Mouse (Mus musculus) midbrain, embryonic 12.5 days (tissue): ENCODE results near the gene R3hdm4. TPM values are rescaled to one million over a fixed set of nuclear protein-coding genes. Genes with fewer than 3 reads are reported as not detected.

ENCODE experiments used
- ATAC-seq: fragments of 200-750 bp; cut with Nextera tagmentation; 2 replicates; pipeline ENCODE4 v1.8.0; 2017; ENCODE audit warnings: low read depth, moderate TSS enrichment, moderate library complexity; ENCODE audit not compliant: low FRiP score
- H3K27ac ChIP-seq: fragments of 300-500 bp; sonication (generic); replicated peaks from 2 replicates; pipeline ENCODE4 v1.5.1; 2016; ENCODE audit warnings: mild to moderate bottlenecking
- H3K27me3 ChIP-seq: fragments of 300-500 bp; sonication (generic); 2 replicates; pipeline ENCODE4 v1.6.1; 2016; ENCODE audit warnings: mild to moderate bottlenecking
- H3K36me3 ChIP-seq: fragments of 300-500 bp; sonication (generic); 2 replicates; pipeline ENCODE4 v1.6.1; 2016
- H3K4me1 ChIP-seq: fragments of 300-500 bp; sonication (generic); 2 replicates; pipeline ENCODE4 v1.6.1; 2016
- H3K4me2 ChIP-seq: fragments of 300-500 bp; sonication (generic); replicated peaks from 2 replicates; pipeline ENCODE4 v1.6.1; 2016; ENCODE audit warnings: mild to moderate bottlenecking, moderate library complexity
- H3K4me3 ChIP-seq: fragments of 300-500 bp; sonication (generic); 2 replicates; pipeline ENCODE4 v1.5.1; 2016; ENCODE audit warnings: mild to moderate bottlenecking
- H3K9ac ChIP-seq: fragments of 300-500 bp; sonication (generic); replicated peaks from 2 replicates; pipeline ENCODE4 v1.6.1; 2016; ENCODE audit warnings: mild to moderate bottlenecking, moderate library complexity
- H3K9me3 ChIP-seq: fragments of 300-500 bp; sonication (generic); 2 replicates; pipeline ENCODE4 v1.6.1; 2016; ENCODE audit warnings: mild to moderate bottlenecking
- WGBS: fragments of 180-500 bp; shearing (Covaris S2); methylation state at CpG from one replicate; pipeline ENCODE4 v1.1.7; 2016; 5-methylcytosine and 5-hydroxymethylcytosine counted together
- polyA plus RNA-seq: library from polyadenylated mRNA; unstranded; fragments of >200 nt; fragmentation: Nextera tagmentation; extraction: Ambion mirVana; gene quantifications from 2 replicates; pipeline ENCODE4 v1.2.1, GENCODE M21; 2016

The R3hdm4 gene
- polyA plus RNA-seq, 1 experiment from 2014 or later: 157 TPM

DNA sequence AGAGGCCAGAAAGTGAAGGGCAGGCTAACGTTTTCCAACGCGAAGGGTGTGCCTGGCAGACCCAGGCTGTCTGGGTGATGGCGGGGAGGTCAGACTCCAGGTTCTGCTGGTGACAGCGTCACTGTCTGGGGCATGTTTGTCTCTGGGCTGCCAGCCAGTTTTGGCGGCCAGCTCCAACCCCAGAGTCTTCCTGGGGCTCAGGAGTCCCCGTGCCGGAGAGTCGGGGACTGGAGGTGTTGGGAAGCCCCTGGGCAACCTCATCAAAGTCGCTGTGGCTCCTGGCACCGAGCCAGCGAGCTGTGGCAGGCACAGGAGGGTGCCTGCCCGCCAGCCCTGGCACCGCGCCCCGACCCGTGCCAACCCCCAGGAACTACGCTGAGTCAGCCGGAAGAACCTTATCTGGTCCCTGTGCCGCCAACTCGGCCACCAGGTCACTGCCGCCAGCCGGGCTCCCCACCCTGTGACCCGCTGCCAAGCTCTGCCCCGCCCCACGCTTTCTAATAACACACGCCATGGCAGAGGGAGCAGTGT lies 16.0 kb upstream of the R3hdm4 start:
- Histone ChIP-seq H3K4me1 (peaks cover 23% of the 10 kb centered on the region), H3K9ac (no peak overlapping the region), H3K4me2 (no peak overlapping the region), H3K27me3 (no peaks in the 10 kb centered on the region), H3K9me3 (no peaks in the 10 kb centered on the region), H3K36me3 (peaks cover 33% of the 10 kb centered on the region), H3K27ac (no peak overlapping the region), H3K4me3 (0 out of 2 replicates have a peak overlapping the region, but pooled peaks have one; percentile 4)
- ATAC-seq: no peak
- WGBS: 80% methylated on average over 27 of the region's 27 CpGs

DNA sequence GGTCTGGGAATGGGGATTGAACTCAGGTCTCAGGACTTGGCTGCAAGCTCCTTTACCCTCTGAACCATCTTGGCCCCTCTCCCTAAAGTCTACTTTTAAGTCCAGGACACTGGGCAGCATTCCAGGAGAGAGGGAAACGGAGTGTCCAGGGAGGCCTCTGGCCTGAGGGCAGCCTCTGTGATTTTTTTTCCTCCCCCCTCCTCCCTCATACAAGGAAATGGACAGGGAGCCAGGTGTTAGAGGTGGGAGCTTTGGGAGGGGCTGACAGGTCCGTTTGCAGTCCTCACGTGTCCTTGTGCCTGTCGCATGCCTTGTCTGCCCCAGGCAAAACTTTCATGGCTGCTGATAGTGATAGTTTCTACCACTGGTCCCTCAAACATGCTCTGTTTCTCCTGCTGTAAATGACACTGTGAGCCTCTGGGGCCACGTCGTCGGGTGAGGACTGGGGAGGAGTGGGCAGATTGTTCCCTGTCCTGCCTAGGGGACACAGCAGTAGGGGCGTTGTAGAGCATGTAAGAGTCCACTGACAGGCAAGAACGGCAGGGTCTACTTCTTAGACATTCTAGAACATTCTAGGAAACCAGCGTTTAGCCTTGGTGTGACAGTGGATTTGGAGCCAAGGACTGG lies 15.4 kb upstream of the R3hdm4 start:
- WGBS: 80% methylated on average over 10 of the region's 10 CpGs
- H3K4me1 ChIP-seq: peaks cover 26% of the 10 kb centered on the region
- H3K4me2 ChIP-seq: no peak overlapping the region
- H3K27me3 ChIP-seq: no peaks in the 10 kb centered on the region
- no peak overlapping the region for H3K27ac ChIP-seq
- H3K4me3 ChIP-seq: no peak overlapping the region
- H3K9me3 ChIP-seq: no peaks in the 10 kb centered on the region
- H3K36me3 ChIP-seq: peaks cover 37% of the 10 kb centered on the region
- no peak overlapping the region for H3K9ac ChIP-seq
- no peak for ATAC-seq

DNA sequence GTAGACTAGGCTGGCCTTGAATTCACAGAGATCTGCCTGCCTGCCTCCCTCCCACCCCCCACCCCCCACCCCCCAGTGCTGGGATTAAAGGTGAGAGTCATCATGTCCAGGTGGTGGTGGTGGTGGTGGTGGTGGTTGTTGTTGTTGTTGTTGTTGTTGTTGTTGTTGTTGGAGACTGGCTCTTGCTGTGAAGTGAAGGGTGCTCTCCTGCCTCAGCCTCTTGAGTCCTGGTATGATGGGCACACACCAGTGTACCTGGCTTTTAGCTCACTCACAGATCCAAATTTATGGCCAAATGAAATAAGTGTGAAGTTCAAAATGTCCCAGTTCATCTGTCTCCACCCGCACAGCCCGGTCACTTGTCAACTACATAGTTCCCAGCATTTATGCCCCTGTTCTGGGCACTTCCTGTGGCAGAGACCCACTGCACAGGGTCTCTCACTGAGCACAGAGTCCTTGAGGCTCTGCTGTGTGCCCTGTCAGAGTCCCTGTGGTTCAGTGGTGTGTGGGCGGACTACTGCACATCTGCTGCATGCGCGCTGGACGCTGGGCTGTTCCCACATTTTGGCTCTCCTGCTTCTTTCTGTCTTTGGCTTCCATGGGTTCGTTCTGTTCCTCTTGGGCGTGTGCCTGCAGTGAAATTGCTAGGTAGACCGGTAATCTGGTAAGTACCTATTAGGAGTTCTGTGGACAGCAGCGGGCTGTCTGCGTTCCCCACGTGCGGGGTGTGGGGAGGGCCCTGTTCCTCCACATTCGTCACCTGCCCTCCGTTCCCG lies 14.0 kb upstream of the R3hdm4 start:
- H3K4me3 ChIP-seq: no peak overlapping the region
- no peak for ATAC-seq
- no peak overlapping the region for H3K27ac ChIP-seq
- H3K9me3 ChIP-seq: no peaks in the 10 kb centered on the region
- peaks cover 43% of the 10 kb centered on the region for H3K36me3 ChIP-seq
- H3K9ac ChIP-seq: no peak overlapping the region
- H3K4me1 ChIP-seq: peaks cover 38% of the 10 kb centered on the region
- 90% methylated on average over 16 of the region's 16 CpGs for WGBS
- no peaks in the 10 kb centered on the region for H3K27me3 ChIP-seq
- no peak overlapping the region for H3K4me2 ChIP-seq

DNA sequence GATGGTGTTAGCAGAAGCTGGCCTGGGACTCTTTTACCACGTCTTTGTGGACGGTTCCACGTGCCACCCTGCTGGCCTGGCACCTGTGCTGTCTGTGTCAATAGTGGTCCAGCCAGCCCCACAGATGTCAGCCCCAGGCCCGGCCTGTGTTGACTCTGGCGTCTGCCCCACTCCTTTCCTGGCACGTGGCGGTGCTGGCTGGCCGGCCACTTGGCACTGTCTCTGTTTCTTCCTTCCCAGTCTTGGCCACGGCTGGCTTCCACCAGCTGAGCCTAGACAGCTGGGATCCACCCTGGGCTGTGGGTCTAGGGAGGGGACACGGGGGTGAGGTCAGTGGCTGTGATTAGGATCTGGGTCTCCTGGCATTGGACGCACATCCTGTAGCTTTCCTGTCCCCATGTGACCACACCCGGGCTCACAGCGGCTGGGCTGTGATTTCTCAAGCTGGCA lies 13.3 kb upstream of the R3hdm4 start:
- H3K27me3 ChIP-seq: no peaks in the 10 kb centered on the region
- H3K9ac ChIP-seq: no peak overlapping the region
- H3K36me3 ChIP-seq: peaks cover 38% of the 10 kb centered on the region
- peaks cover 45% of the 10 kb centered on the region for H3K4me1 ChIP-seq
- no peaks in the 10 kb centered on the region for H3K9me3 ChIP-seq
- H3K4me3 ChIP-seq: no peak overlapping the region
- no peak for ATAC-seq
- no peak overlapping the region for H3K4me2 ChIP-seq
- peak overlapping the region; percentile 43; the same call in 1 of the 2 replicates for H3K27ac ChIP-seq
- WGBS: 75% methylated on average over 13 of the region's 13 CpGs

DNA sequence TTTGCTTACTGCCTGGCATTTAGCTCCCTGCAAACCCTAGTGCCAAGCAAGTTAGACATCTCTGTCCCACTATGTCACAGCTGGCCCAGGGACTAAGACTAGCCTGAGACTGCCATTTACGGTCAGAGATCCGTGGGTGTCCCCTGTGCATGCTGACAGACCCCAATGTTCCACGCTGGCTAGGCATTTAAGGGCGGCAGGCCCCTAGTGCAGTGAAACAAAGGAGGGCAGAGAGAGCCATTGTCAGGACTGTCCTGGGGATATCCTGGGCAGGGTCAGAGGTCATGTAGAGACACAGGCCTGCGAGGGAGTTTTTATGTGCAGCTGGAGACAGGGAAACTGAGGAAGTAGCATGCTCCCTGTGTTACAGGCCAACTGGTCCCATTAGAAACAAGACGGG lies 12.9 kb upstream of the R3hdm4 start:
- Histone ChIP-seq H3K4me1 (peaks cover 49% of the 10 kb centered on the region), H3K4me3 (no peak overlapping the region), H3K9ac (no peak overlapping the region), H3K27me3 (no peaks in the 10 kb centered on the region), H3K27ac (peak overlapping the region; percentile 43), H3K4me2 (no peak overlapping the region), H3K36me3 (peaks cover 38% of the 10 kb centered on the region), H3K9me3 (no peaks in the 10 kb centered on the region)
- 37% methylated on average over 6 of the region's 6 CpGs for WGBS
- no peak for ATAC-seq

DNA sequence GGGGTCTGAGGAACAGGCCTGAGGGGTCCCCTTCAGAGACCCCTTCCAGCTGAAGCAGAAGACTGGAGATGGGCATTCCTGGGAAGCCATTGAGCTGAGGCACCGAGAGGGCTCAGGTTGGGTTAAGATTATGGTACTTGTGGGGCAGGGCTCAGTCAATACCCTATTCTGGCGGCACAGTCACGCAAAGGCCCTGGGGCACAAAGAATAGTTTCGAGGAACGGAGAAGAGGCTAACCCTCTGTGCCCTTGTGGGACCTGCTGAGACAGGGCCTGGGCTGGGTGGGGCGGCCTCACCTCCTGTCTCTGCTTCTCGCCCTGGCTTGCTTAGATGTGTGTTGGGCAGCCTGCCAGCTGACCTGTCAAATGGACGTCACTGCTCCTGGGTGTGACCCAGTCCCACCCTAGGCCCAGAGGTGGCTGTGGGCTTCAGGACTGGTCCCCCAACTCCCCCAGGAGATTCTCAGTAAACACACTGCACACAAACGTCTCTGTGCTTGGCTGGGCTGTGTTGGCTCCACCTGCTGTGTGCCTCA lies 12.2 kb upstream of the R3hdm4 start:
- H3K4me2 ChIP-seq: no peak overlapping the region

DNA sequence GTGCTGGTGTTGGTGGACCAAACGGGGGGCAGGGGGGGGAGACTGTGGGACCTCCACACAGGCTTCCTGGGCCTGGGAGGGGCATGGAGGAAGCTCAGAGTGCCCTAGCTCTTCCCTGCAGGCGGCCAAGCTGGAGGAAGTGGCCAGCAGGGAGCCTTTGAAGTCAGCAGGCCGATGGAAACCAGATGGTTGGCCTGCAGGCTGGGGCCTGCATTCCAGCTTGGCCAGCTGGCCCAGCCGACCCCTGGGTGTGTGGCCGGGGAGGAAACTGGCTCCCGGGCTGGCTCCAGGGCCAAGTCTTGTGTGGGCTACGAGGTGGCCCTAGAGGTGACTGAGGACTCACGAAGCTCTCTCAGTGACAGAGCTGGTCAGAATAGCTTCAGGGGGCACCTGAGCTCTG lies 11.7 kb upstream of the R3hdm4 start:
- Histone ChIP-seq H3K9me3 (no peaks in the 10 kb centered on the region), H3K4me2 (no peak overlapping the region), H3K4me3 (no peak overlapping the region), H3K27ac (peak overlapping the region; percentile 32; the same call in 1 of the 2 replicates), H3K4me1 (peaks cover 56% of the 10 kb centered on the region), H3K36me3 (peaks cover 37% of the 10 kb centered on the region), H3K9ac (0 out of 2 replicates have a peak overlapping the region, but pooled peaks have one; percentile 16), H3K27me3 (no peaks in the 10 kb centered on the region)
- ATAC-seq: no peak
- 15% methylated on average over 8 of the region's 8 CpGs for WGBS

More for the DNA sequence above, 12.2 kb upstream of the R3hdm4 start:
- Histone ChIP-seq H3K4me3 (no peak overlapping the region), H3K4me1 (peaks cover 53% of the 10 kb centered on the region), H3K9me3 (no peaks in the 10 kb centered on the region), H3K27me3 (no peaks in the 10 kb centered on the region), H3K9ac (no peak overlapping the region), H3K27ac (peak overlapping the region; percentile 52; the same call in 1 of the 2 replicates), H3K36me3 (peaks cover 38% of the 10 kb centered on the region)
- no peak for ATAC-seq
- 75% methylated on average over 9 of the region's 9 CpGs for WGBS

DNA sequence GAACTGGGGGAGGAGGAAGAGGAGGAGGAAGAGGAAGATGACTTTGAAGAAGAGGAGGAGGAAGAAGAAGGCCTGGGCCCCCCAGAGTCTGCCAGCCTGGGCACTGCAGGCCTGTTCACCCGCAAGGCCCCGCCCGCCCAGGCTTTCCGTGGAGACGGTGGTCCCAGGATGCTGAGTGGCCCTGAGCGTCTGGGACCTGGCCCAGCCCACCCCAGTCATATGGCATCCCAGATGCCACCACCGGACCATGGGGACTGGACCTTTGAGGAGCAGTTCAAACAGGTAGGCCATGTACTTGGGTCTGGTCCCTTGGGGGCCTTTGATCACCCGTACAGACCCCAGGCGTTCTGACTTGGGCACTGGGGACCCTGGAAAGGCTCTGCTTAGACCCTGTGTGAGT lies 10.8 kb upstream of the R3hdm4 start:
- no peak overlapping the region for H3K9ac ChIP-seq
- H3K4me2 ChIP-seq: no peak overlapping the region
- H3K4me1 ChIP-seq: peaks cover 50% of the 10 kb centered on the region
- H3K27ac ChIP-seq: no peak overlapping the region
- WGBS: 86% methylated on average over 9 of the region's 9 CpGs
- ATAC-seq: no peak
- peaks cover 31% of the 10 kb centered on the region for H3K36me3 ChIP-seq
- no peaks in the 10 kb centered on the region for H3K27me3 ChIP-seq
- no peak overlapping the region for H3K4me3 ChIP-seq
- no peaks in the 10 kb centered on the region for H3K9me3 ChIP-seq

DNA sequence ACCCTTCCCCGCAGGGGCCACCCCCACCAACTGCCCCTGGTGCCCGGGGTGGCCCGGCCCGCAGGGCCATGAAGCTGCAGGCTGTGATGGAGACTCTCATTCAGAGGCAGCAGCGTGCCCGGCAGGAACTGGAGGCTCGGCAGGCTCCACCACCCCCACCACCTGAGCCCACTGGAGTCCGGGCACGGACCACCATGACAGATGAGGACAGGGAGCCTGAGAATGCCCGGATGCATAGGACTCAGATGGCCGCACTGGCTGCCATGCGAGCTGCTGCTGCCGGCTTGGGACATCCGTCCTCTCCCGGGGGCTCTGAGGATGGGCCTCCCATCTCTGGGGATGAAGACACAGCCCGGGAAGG lies 9.8 kb upstream of the R3hdm4 start:
- ATAC-seq: no peak
- 0 out of 2 replicates have a peak overlapping the region, but pooled peaks have one; percentile 3 for H3K4me3 ChIP-seq
- no peaks in the 10 kb centered on the region for H3K9me3 ChIP-seq
- H3K27ac ChIP-seq: no peak overlapping the region
- peaks cover 57% of the 10 kb centered on the region for H3K4me1 ChIP-seq
- H3K9ac ChIP-seq: 0 out of 2 replicates have a peak overlapping the region, but pooled peaks have one; percentile 37
- no peak overlapping the region for H3K4me2 ChIP-seq
- H3K27me3 ChIP-seq: peaks cover 4% of the 10 kb centered on the region
- WGBS: 87% methylated on average over 16 of the region's 16 CpGs
- H3K36me3 ChIP-seq: peaks cover 31% of the 10 kb centered on the region

DNA sequence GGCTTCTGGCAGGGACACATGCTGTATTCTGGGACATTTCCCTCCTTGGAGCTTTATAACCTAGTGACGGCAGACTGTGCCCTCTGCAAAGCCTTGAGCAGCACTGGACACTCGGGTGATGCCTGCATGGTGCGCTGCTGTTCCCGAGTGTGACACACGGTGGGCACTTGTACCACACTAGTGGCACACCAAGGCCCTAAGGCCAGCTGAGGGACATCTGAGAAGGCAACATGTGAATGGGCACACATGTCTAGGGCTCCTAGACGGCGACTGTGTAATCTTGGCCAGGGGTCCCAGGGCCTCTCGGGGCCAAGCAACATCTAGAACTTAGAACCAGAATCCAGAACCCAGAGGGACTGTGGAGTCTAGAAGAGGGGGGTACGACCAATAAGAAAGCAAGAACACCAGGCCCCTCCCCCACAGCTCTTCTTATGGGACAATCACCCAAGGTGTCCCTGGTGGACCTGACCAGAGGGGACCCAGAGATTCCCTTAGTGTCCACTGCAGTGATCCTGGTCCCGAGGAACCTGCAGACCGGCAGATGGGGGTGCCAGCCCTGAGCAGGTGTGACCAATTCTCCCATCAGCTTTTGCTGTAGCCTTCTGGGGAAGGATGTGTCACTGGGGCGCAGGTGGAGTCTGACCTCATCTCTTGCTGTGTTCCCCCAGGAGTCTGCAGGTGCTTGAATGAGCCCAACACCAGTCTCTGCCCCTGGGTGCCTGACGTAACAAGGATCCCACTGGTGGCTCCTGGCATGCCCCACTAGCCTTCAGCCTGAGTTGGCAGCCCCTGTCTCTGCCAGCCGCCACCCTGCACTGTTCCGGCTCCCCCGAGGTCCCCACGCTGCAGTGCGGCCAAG lies 9.2 kb upstream of the R3hdm4 start:
- no peak for ATAC-seq
- H3K27ac ChIP-seq: no peak overlapping the region
- WGBS: 87% methylated on average over 18 of the region's 18 CpGs
- H3K9me3 ChIP-seq: no peaks in the 10 kb centered on the region
- peaks cover 62% of the 10 kb centered on the region for H3K4me1 ChIP-seq
- peak overlapping the region; percentile 88; the same call in 1 of the 2 replicates for H3K4me2 ChIP-seq
- H3K4me3 ChIP-seq: 0 out of 2 replicates have a peak overlapping the region, but pooled peaks have one; percentile 4
- peaks cover 6% of the 10 kb centered on the region for H3K27me3 ChIP-seq
- 0 out of 2 replicates have a peak overlapping the region, but pooled peaks have one; percentile 37 for H3K9ac ChIP-seq
- H3K36me3 ChIP-seq: peaks cover 31% of the 10 kb centered on the region

DNA sequence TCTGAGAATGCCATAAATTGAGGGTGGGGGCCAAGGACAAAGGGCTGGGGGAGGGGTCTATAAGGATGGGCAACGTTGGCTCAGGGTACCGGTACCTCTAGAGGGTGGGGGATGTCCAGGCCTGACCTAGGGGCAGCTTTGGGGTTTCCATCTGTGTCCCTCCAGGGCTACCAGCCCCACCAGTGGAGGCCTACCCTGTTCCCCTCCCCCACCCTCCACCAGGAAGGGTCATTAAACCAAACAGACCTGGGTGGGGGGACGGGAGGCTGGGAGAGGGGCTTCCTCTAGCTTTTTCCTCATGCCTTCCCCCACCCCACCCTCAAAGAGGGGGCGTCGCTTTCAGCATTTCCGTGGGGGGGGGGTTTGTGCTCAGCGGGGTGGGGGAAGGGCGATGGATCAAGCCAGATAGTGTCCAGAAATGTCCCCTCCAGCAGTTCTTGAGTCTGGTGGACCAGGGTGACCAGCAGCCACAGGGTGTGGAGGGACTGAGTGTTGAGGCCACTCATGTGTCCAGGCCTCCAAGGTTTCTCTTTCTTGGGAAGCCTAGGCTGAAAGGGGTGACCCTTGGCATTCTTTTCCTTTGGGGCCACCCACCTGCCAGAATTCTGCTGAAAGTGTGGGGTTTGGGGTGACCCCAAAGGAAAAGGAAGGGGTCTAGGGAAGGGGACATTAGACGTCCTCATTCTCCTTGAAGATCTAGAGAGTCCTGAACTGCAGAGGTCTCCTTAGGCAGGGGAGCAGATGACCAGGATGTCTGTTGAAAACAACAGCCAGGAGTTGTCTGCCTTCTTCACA lies 8.1 kb upstream of the R3hdm4 start:
- H3K4me1 ChIP-seq: peaks cover 65% of the 10 kb centered on the region
- peaks cover 31% of the 10 kb centered on the region for H3K36me3 ChIP-seq
- no peak for ATAC-seq
- no peaks in the 10 kb centered on the region for H3K9me3 ChIP-seq
- peaks cover 8% of the 10 kb centered on the region for H3K27me3 ChIP-seq
- 31% methylated on average over 9 of the region's 9 CpGs for WGBS
- H3K9ac ChIP-seq: peak overlapping the region; percentile 88
- H3K4me3 ChIP-seq: peak overlapping the region; percentile 90
- peak overlapping the region; percentile 90 for H3K27ac ChIP-seq
- peak overlapping the region; percentile 88 for H3K4me2 ChIP-seq
